In the genomic region with DNA sequence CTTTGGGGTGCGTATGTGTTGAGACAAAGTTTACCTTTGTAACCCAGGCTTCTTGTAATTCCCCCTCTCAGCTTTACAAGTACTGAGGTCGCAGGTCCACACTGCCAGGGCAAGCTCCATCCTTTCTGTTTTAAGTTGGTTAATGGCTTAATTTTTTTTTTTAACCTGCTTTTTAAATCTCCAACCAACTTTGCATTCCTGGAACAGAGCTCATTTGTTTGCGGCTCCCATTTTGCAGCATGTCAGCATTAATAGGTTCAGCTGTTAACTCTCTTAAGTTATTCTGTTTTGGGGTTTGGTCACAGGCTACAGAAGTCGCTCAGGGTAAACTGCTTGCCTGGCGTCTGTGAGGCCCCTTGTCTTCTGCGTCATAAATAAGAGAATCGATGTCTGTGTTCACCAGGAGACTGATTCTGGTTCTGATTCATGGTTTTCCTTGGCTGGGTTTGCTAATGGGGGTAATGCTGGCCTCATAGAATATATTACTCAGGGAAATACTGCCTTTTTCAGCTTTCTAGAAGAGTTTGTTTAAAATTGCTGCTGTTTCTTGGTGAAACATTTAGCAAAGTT, we compare ENCODE assay signal across 16 mouse cellular contexts. TPM values are rescaled to one million over a fixed set of nuclear protein-coding genes. Genes with fewer than 3 reads are reported as not detected.
"Had no signal": no experiment of that assay in that cellular context is flagged by ENCODE, and none has a peak within 500 bp of the region (broad histone marks: within the 10 kb centered on the region; RNA-seq: fewer than 3 reads in every experiment).

No protein-coding gene starts in this region.

- H3K4me3 ChIP-seq: midbrain, embryonic 13.5 days; midbrain, embryonic 15.5 days; neural tube, embryonic 12.5 days had no signal

- H3K27me3 ChIP-seq: midbrain, embryonic 13.5 days; midbrain, embryonic 15.5 days; neural tube, embryonic 12.5 days had no signal

- ATAC-seq: midbrain, embryonic 13.5 days; midbrain, embryonic 15.5 days had no signal

- H3K9me3 ChIP-seq: midbrain, embryonic 13.5 days; midbrain, embryonic 15.5 days; neural tube, embryonic 12.5 days had no signal

- H3K9ac ChIP-seq: lung, embryonic 14.5 days; midbrain, embryonic 13.5 days; midbrain, embryonic 15.5 days; neural tube, embryonic 12.5 days had no signal

- H3K4me1 ChIP-seq: midbrain, embryonic 13.5 days; midbrain, embryonic 15.5 days; neural tube, embryonic 12.5 days had no signal

- H3K36me3 ChIP-seq: midbrain, embryonic 13.5 days; midbrain, embryonic 15.5 days; neural tube, embryonic 12.5 days had no signal

- DNase-seq: lung, adult 18-20 months; lung, embryonic 14.5 days; lung, postnatal 10 days; lung, postnatal 4 days; right cerebral cortex, postnatal 14 days; thymus, adult 18-20 months; thymus, postnatal 14 days; thymus, postnatal 36 days had no signal

- H3K4me2 ChIP-seq: lung, embryonic 14.5 days; midbrain, embryonic 11.5 days; midbrain, embryonic 13.5 days; midbrain, embryonic 15.5 days; neural tube, embryonic 12.5 days had no signal

- H3K27ac ChIP-seq: midbrain, embryonic 13.5 days; midbrain, embryonic 15.5 days; neural tube, embryonic 12.5 days had no signal

RNA-seq across cellular contexts. Expression of a gene that starts 17.5 kb away (rescaled TPM):
- polyA plus RNA-seq: lung, embryonic 14.5 days; lung, embryonic 16.5 days; midbrain, embryonic 11.5 days; midbrain, embryonic 13.5 days; neural tube, embryonic 12.5 days; stomach, embryonic 14.5 days; stomach, embryonic 16.5 days; thymus, postnatal 0 days had no signal
